Mouse (Mus musculus) small intestine, adult 2 months (tissue): ENCODE measurements around the gene Nckap5. TPM values are rescaled to one million over a fixed set of nuclear protein-coding genes. Genes with fewer than 3 reads are reported as not detected.
"Not testable (repeated sequence)": the region's sequence is repeated elsewhere in the genome, so short reads cannot be mapped to it uniquely, and the experiment has no call there.

Experiments
- H3K27ac ChIP-seq: fragments of 200-500 bp; 2 replicates; pipeline ENCODE4 v1.5.1; 2012; ENCODE audit warnings: low read depth, low read length, control low read depth, inconsistent platforms; ENCODE audit not compliant: insufficient read depth
- H3K27me3 ChIP-seq: fragments of 200-500 bp; 2 replicates; pipeline ENCODE4 v1.6.1; 2012; ENCODE audit warnings: mild to moderate bottlenecking, moderate library complexity, low read length, inconsistent platforms; ENCODE audit not compliant: control insufficient read depth, insufficient read depth
- H3K36me3 ChIP-seq: fragments of 200-500 bp; 2 replicates; pipeline ENCODE4 v1.6.1; 2012; ENCODE audit warnings: mild to moderate bottlenecking, low read length, control low read depth, inconsistent platforms; ENCODE audit not compliant: control insufficient read depth, insufficient read depth
- H3K4me1 ChIP-seq: fragments of 200-500 bp; 2 replicates; pipeline ENCODE4 v1.6.1; 2012; ENCODE audit warnings: low read length, inconsistent platforms, mixed read lengths; ENCODE audit not compliant: control insufficient read depth, insufficient read depth, insufficient read length
- H3K4me3 ChIP-seq: fragments of 200-500 bp; 2 replicates; pipeline ENCODE4 v1.5.1; 2012; ENCODE audit warnings: low read depth, mild to moderate bottlenecking, control low read depth, inconsistent platforms, low read length, moderate library complexity
- CTCF ChIP-seq: fragments of 200-500 bp; IDR thresholded peaks from 2 replicates; pipeline ENCODE4 v1.5.1; 2012; ENCODE audit warnings: low read depth, mild to moderate bottlenecking, control low read depth, inconsistent platforms, low read length, moderate library complexity, mixed read lengths; ENCODE audit not compliant: insufficient replicate concordance, insufficient read length; ENCODE audit errors: extremely low read depth
- POLR2A ChIP-seq: fragments of 200-500 bp; IDR thresholded peaks from 2 replicates; pipeline ENCODE4 v1.6.1; 2012; ENCODE audit warnings: low read depth, mild to moderate bottlenecking, control low read depth, inconsistent platforms, low read length, moderate library complexity
- WGBS: fragments of 180-500 bp; shearing (Covaris S2); methylation state at CpG from one replicate; pipeline ENCODE4 v1.1.7; 2018; 5-methylcytosine and 5-hydroxymethylcytosine counted together
- polyA plus RNA-seq: library from polyadenylated mRNA; depleted of rRNA; stranded (reverse); fragments of >200 nt; gene quantifications from 2 replicates; pipeline ENCODE4 v1.2.3, GENCODE M21; 2012

Gene Nckap5
- polyA plus RNA-seq, 1 experiment = 8.5 TPM

DNA sequence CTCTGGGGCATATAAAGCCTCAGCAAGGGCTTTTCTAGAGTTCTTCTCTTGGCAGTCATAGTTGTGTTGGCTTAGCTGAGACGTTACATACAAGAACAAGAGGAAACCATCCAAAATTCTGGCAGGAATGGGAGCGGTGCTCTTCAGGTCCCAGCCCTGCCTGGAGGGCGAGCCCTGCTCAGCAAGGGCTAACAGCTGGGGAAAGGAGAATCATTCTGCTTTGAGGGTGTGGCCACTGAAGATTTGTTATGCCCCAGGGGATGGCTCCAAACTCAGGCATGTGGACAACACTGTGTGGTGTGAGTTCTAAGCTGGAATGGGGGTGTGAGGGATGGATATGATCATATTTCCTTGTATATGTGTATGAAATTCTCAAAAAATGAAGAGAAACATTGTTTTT lies 779.1 kb downstream of the Nckap5 start:
- no peaks in the 10 kb centered on the region for H3K27me3 ChIP-seq
- TF ChIP-seq POLR2A = no peak
- no peaks in the 10 kb centered on the region for H3K4me1 ChIP-seq
- no peaks in the 10 kb centered on the region for H3K36me3 ChIP-seq
- 67% methylated on average over 3 of the region's 3 CpGs for WGBS
- no peak overlapping the region for H3K27ac ChIP-seq
- H3K4me3 ChIP-seq = no peak overlapping the region

GRCm38 (mm10) chr1:126042886-126043285 lies 787.7 kb downstream of the Nckap5 start:
- H3K4me1 ChIP-seq = no peaks in the 10 kb centered on the region
- no peak for TF ChIP-seq POLR2A
- no peak for TF ChIP-seq CTCF
- 80% methylated on average over 5 of the region's 5 CpGs for WGBS
- H3K4me3 ChIP-seq = no peak overlapping the region
- H3K27ac ChIP-seq = no peak overlapping the region
- H3K36me3 ChIP-seq = no peaks in the 10 kb centered on the region
- no peaks in the 10 kb centered on the region for H3K27me3 ChIP-seq

DNA sequence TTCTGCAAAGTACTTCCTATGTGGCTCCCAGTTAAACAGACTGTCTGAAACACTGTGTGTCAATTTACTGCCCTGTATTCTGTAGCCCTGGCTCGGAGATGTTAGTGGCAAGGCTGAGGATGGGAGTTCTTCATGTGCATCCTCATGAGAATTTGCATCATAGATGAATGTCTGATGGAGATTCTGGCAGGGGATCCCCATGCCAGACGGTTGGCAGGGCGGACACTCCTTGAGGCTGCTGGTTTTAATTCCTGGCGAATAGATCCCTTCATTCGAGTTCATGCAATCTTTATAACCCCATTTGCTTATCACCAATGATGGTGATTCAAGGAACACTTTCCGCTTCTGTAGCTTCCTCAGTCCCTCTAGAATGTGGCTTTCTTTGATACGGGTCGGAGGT lies 803.1 kb downstream of the Nckap5 start:
- WGBS = 50% methylated on average over 8 of the region's 8 CpGs
- H3K4me3 ChIP-seq = no peak overlapping the region
- TF ChIP-seq POLR2A = no peak
- TF ChIP-seq CTCF = no peak
- H3K36me3 ChIP-seq = no peaks in the 10 kb centered on the region
- H3K4me1 ChIP-seq = 0 out of 2 replicates have a peak, but pooled peaks cover 2% of the 10 kb centered on the region
- H3K27me3 ChIP-seq = no peaks in the 10 kb centered on the region
- H3K27ac ChIP-seq = no peak overlapping the region

DNA sequence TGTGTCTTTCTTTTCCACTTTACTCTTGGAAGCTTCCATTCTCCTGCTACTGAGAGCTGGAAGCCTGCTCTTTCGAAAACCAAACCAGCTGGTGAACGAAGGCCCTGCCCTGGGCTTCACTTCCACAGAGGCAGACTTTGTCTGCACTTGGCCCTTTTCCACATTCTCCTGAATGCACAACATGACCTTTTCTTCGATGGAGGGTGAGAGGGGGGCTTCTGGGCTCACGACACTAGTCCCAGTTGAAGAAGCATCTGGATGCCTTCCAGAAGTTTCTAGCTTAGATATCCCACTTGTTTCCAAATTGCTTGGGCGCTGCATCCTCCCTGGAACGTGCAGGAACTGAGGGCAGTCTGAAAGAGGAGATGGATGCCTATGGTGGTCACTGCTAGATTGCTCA lies 806.1 kb downstream of the Nckap5 start:
- TF ChIP-seq POLR2A = no peak
- no peak for TF ChIP-seq CTCF
- Histone ChIP-seq H3K36me3 (no peaks in the 10 kb centered on the region), H3K27me3 (no peaks in the 10 kb centered on the region), H3K27ac (no peak overlapping the region), H3K4me1 (0 out of 2 replicates have a peak, but pooled peaks cover 2% of the 10 kb centered on the region), H3K4me3 (no peak overlapping the region)
- 77% methylated on average over 6 of the region's 6 CpGs for WGBS

- Histone ChIP-seq H3K4me1 (0 out of 2 replicates have a peak, but pooled peaks cover 2% of the 10 kb centered on the region), H3K27me3 (no peaks in the 10 kb centered on the region), H3K4me3 (no peak overlapping the region), H3K36me3 (no peaks in the 10 kb centered on the region), H3K27ac (no peak overlapping the region)
- 20% methylated on average over 10 of the region's 10 CpGs for WGBS
- TF ChIP-seq POLR2A (no peak), CTCF (no peak)
These were observed 807.6 kb downstream of the Nckap5 start for GRCm38 (mm10) chr1:126022959-126023358.

GRCm38 (mm10) chr1:126018654-126019053 lies 811.9 kb downstream of the Nckap5 start:
- not testable (repeated sequence) for H3K36me3 ChIP-seq, H3K27ac ChIP-seq
- 39% methylated on average over 6 of the region's 6 CpGs for WGBS

DNA sequence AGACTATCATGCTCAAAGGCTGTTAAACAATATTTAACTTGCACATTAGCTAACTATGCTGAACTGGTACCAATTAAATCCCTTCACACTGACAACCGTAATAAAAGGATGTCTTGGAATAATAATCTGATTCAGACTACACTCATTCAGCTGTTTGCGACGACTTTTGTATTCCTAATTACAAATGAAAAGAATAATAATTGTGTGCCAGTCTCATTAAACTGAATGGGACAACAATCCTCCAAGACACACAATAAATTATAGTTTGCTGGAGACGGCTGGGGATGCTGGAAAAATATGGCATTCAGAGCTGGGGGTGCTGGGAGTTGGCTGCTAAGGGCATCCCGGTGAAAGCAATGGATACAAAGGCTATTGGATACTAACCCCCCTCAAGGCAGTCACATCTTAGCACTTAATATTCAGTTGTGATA lies 818.9 kb downstream of the Nckap5 start:
- Histone ChIP-seq H3K36me3 (no peaks in the 10 kb centered on the region), H3K27ac (no peak overlapping the region), H3K4me3 (no peak overlapping the region), H3K4me1 (no peaks in the 10 kb centered on the region), H3K27me3 (no peaks in the 10 kb centered on the region)
- TF ChIP-seq CTCF (no peak), POLR2A (no peak)
- WGBS = 93% methylated on average over 5 of the region's 5 CpGs

More at GRCm38 (mm10) chr1:126018654-126019053, 811.9 kb downstream of the Nckap5 start:
- H3K4me1 ChIP-seq, H3K27me3 ChIP-seq, H3K4me3 ChIP-seq: not testable (repeated sequence)

GRCm38 (mm10) chr1:126007571-126007970 lies 823.0 kb downstream of the Nckap5 start:
- no peak overlapping the region for H3K4me3 ChIP-seq
- H3K36me3 ChIP-seq = no peaks in the 10 kb centered on the region
- no peaks in the 10 kb centered on the region for H3K27me3 ChIP-seq
- TF ChIP-seq POLR2A (no peak), CTCF (no peak)
- H3K4me1 ChIP-seq = no peaks in the 10 kb centered on the region
- WGBS = 72% methylated on average over 4 of the region's 4 CpGs
- no peak overlapping the region for H3K27ac ChIP-seq
